Mouse (Mus musculus) CH12.LX (cell line): ENCODE measurements around the gene Gnat3. TPM values are rescaled to one million over a fixed set of nuclear protein-coding genes. Genes with fewer than 3 reads are reported as not detected.

ENCODE experiments used
- DNase-seq: peaks from one replicate; pipeline ENCODE4 v3.0.0-alpha.2; 2013; ENCODE audit errors: extremely low read depth
- H3K27ac ChIP-seq: 2 replicates; pipeline ENCODE4 v1.5.1; 2012; ENCODE audit warnings: low read depth, mild to moderate bottlenecking, control low read depth, moderate library complexity; ENCODE audit not compliant: insufficient read depth
- H3K27me3 ChIP-seq: replicated peaks from 2 replicates; pipeline ENCODE3; 2012; ENCODE audit warnings: inconsistent platforms
- H3K36me3 ChIP-seq, 2 experiments: replicated peaks in 1 of 2; 2 replicates each; pipeline versions ENCODE3 to v1.6.1; 2012; ENCODE audit warnings: inconsistent platforms in 1 of 2, low read length in 1 of 2, mild to moderate bottlenecking in 1 of 2, mixed read lengths in 1 of 2, moderate library complexity in 1 of 2; ENCODE audit not compliant: control insufficient read depth in 1 of 2, insufficient read depth in 1 of 2
- H3K4me1 ChIP-seq, 2 experiments: 2 replicates each; pipeline ENCODE4 v1.6.1; 2012; ENCODE audit warnings: inconsistent platforms in 1 of 2, moderate library complexity in 1 of 2; ENCODE audit not compliant: insufficient read depth in 2 of 2, control insufficient read depth in 1 of 2
- H3K4me2 ChIP-seq: 2 replicates; pipeline ENCODE4 v1.6.1; 2012; ENCODE audit warnings: low read depth, mild to moderate bottlenecking, control low read depth; ENCODE audit not compliant: poor library complexity, insufficient read depth, severe bottlenecking
- H3K4me3 ChIP-seq, 3 experiments: fragments of 150-350 bp in 1 of 3; sonication (generic) in 1 of 3; replicated peaks in 1 of 3; 2 replicates each; pipeline versions ENCODE3 to v1.5.1; 2011 to 2012; ENCODE audit warnings: low read depth in 2 of 3, low read length in 2 of 3, mild to moderate bottlenecking in 2 of 3, moderate library complexity in 2 of 3, control low read depth in 1 of 3, improper control_type of control experiment in 1 of 3, inconsistent platforms in 1 of 3, mixed read lengths in 1 of 3; ENCODE audit not compliant: poor library complexity in 1 of 3
- H3K79me2 ChIP-seq: replicated peaks from 2 replicates; pipeline ENCODE4 v1.6.1; 2012; ENCODE audit warnings: mild to moderate bottlenecking, moderate library complexity; ENCODE audit not compliant: control insufficient read depth, poor library complexity, insufficient read depth, severe bottlenecking; ENCODE audit errors: extremely low read depth
- H3K9ac ChIP-seq: 2 replicates; pipeline ENCODE4 v1.6.1; 2012; ENCODE audit warnings: low read depth, mild to moderate bottlenecking, control low read depth, moderate library complexity; ENCODE audit not compliant: insufficient read depth
- H3K9me3 ChIP-seq: replicated peaks from 2 replicates; pipeline ENCODE3; 2012; ENCODE audit warnings: low read length, inconsistent platforms, mixed read lengths
- CHD1 ChIP-seq: IDR thresholded peaks from 2 replicates; pipeline ENCODE4 v1.6.1; 2012; ENCODE audit warnings: low read depth, low read length, improper control_type of control experiment, inconsistent platforms
- CHD2 ChIP-seq: IDR thresholded peaks from 2 replicates; pipeline ENCODE4 v1.6.1; 2011; ENCODE audit warnings: low read length, improper control_type of control experiment
- CTCF ChIP-seq, 2 experiments: IDR thresholded peaks in 1 of 2; conservative IDR thresholded peaks in 1 of 2; 2 replicates each; pipeline ENCODE4 v1.5.1; 2011 to 2012; ENCODE audit warnings: low read depth in 2 of 2, low read length in 2 of 2, improper control_type of control experiment in 1 of 2, inconsistent platforms in 1 of 2, mild to moderate bottlenecking in 1 of 2, moderate library complexity in 1 of 2
- ELF1 ChIP-seq: IDR thresholded peaks from 2 replicates; pipeline ENCODE4 v1.6.1; 2014; ENCODE audit warnings: low read depth, mild to moderate bottlenecking, inconsistent platforms, low read length, improper control_type of control experiment
- EP300 ChIP-seq: IDR thresholded peaks from 2 replicates; pipeline ENCODE4 v1.6.1; 2011; ENCODE audit warnings: low read length, improper control_type of control experiment
- ETS1 ChIP-seq: conservative IDR thresholded peaks from 2 replicates; pipeline ENCODE4 v1.6.1; 2012; ENCODE audit warnings: low read depth, mild to moderate bottlenecking, inconsistent platforms, low read length, improper control_type of control experiment, moderate library complexity
- HCFC1 ChIP-seq: IDR thresholded peaks from 2 replicates; pipeline ENCODE4 v1.6.1; 2012; ENCODE audit warnings: low read depth, mild to moderate bottlenecking, inconsistent platforms, low read length, improper control_type of control experiment
- IRF4 ChIP-seq: IDR thresholded peaks from 2 replicates; pipeline ENCODE4 v1.6.1; 2014; ENCODE audit warnings: low read depth, mild to moderate bottlenecking, inconsistent platforms, low read length, improper control_type of control experiment
- JUND ChIP-seq: conservative IDR thresholded peaks from 2 replicates; pipeline ENCODE4 v1.6.1; 2011; ENCODE audit warnings: low read depth, low read length, improper control_type of control experiment
- KAT2A ChIP-seq: IDR thresholded peaks from 2 replicates; pipeline ENCODE4 v1.6.1; 2012; ENCODE audit warnings: low read length, improper control_type of control experiment, inconsistent platforms; ENCODE audit not compliant: insufficient replicate concordance
- MAFK ChIP-seq: IDR thresholded peaks from 2 replicates; pipeline ENCODE4 v1.6.1; 2011; ENCODE audit warnings: low read length, improper control_type of control experiment; ENCODE audit not compliant: insufficient replicate concordance
- MAX ChIP-seq: IDR thresholded peaks from 2 replicates; pipeline ENCODE4 v1.6.1; 2011; ENCODE audit warnings: low read length, improper control_type of control experiment
- MAZ ChIP-seq: IDR thresholded peaks from 2 replicates; pipeline ENCODE4 v1.6.1; 2012; ENCODE audit warnings: low read depth, mild to moderate bottlenecking, inconsistent platforms, low read length, improper control_type of control experiment, moderate library complexity
- MEF2A ChIP-seq: IDR thresholded peaks from 2 replicates; pipeline ENCODE4 v1.6.1; 2014; ENCODE audit warnings: low read depth, mild to moderate bottlenecking, inconsistent platforms, low read length, improper control_type of control experiment, borderline replicate concordance
- MYC ChIP-seq: IDR thresholded peaks from 2 replicates; pipeline ENCODE4 v1.6.1; 2011; ENCODE audit warnings: low read depth, mild to moderate bottlenecking, improper control_type of control experiment, low read length
- NRF1 ChIP-seq: IDR thresholded peaks from 2 replicates; pipeline ENCODE4 v1.6.1; 2014; ENCODE audit warnings: low read depth, mild to moderate bottlenecking, inconsistent platforms, low read length, improper control_type of control experiment, moderate library complexity
- PAX5 ChIP-seq: IDR thresholded peaks from 2 replicates; pipeline ENCODE4 v1.6.1; 2012; ENCODE audit warnings: low read length, inconsistent platforms, mixed read lengths
- POLR2A ChIP-seq: IDR thresholded peaks from 2 replicates; pipeline ENCODE4 v1.6.1; 2011; ENCODE audit warnings: low read depth, mild to moderate bottlenecking, improper control_type of control experiment, low read length
- RAD21 ChIP-seq: IDR thresholded peaks from 2 replicates; pipeline ENCODE4 v1.6.1; 2011; ENCODE audit warnings: low read depth, mild to moderate bottlenecking, low read length, improper control_type of control experiment, moderate library complexity
- SIN3A ChIP-seq: IDR thresholded peaks from 2 replicates; pipeline ENCODE4 v1.6.1; 2012; ENCODE audit warnings: low read length, improper control_type of control experiment, inconsistent platforms
- SMC3 ChIP-seq: IDR thresholded peaks from 2 replicates; pipeline ENCODE4 v1.6.1; 2011; ENCODE audit warnings: low read depth, low read length, improper control_type of control experiment
- UBTF ChIP-seq: IDR thresholded peaks from 2 replicates; pipeline ENCODE4 v1.6.1; 2012; ENCODE audit warnings: low read depth, mild to moderate bottlenecking, inconsistent platforms, low read length, improper control_type of control experiment, moderate library complexity
- ZC3H11A ChIP-seq: IDR thresholded peaks from 2 replicates; pipeline ENCODE4 v1.6.1; 2012; ENCODE audit warnings: low read depth, mild to moderate bottlenecking, inconsistent platforms, low read length, improper control_type of control experiment
- ZKSCAN1 ChIP-seq: IDR thresholded peaks from 2 replicates; pipeline ENCODE4 v1.6.1; 2012; ENCODE audit warnings: low read depth, inconsistent platforms, low read length, improper control_type of control experiment, borderline replicate concordance
- dilution Hi-C: fragments of 300-500 bp; cut with MboI; formaldehyde crosslinking; loops from 2 replicates; pipeline ENCODE4 v1.14.3; 2020; ENCODE audit warnings: low sequenced_read_pairs; ENCODE audit not compliant: extremely low pct_unique_long_range_greater_than_20kb, extremely low pct_ligation_motif_present
- in situ Hi-C: fragments of 300-500 bp; cut with MboI; formaldehyde crosslinking; loops from 3 replicates; pipeline ENCODE4 v1.14.3; 2019; ENCODE audit warnings: low sequenced_read_pairs, low pct_ligation_motif_present, low pct_unique_long_range_greater_than_20kb, mixed read lengths
- polyA plus RNA-seq: library from polyadenylated mRNA; unstranded; fragments of >175 nt; gene quantifications from 2 replicates; pipeline ENCODE4 v1.2.1, GENCODE M21; 2012; ENCODE audit warnings: low read depth; ENCODE audit not compliant: insufficient read length
- total RNA-seq, 2 experiments: library from RNA; depleted of rRNA; stranded (reverse); fragments of 300-350 nt in 1 of 2; fragments of >200 nt in 1 of 2; gene quantifications; 2 replicates each; pipeline ENCODE4 v1.2.3; 2012 to 2014

The Gnat3 gene
- total and polyA plus RNA-seq, 3 experiments, result 0.51 to 1.2 (median 0.57) TPM

- no peaks in the 10 kb centered on the region for H3K27me3 ChIP-seq
- no peak overlapping the region for H3K4me2 ChIP-seq
- H3K36me3 ChIP-seq, result no peaks in the 10 kb centered on the region
- no peaks in the 10 kb centered on the region for H3K9me3 ChIP-seq
- H3K79me2 ChIP-seq, result no peaks in the 10 kb centered on the region
- in situ Hi-C loops, result loop anchor here (10.0 kb wide), 1 partner anchor 170 kb away; no protein-coding TSS in a partner anchor
- H3K4me3 ChIP-seq, result no peak overlapping the region
- DNase-seq, result no peak
- H3K4me1 ChIP-seq, result peaks cover 3 to 49% of the 10 kb centered on the region in 2 experiments; a peak in 3 of 4 replicates
- H3K9ac ChIP-seq, result no peak overlapping the region
- H3K27ac ChIP-seq, result no peak overlapping the region
- TF ChIP-seq CHD2 (no peak), SIN3A (no peak), ZKSCAN1 (no peak), RAD21 (no peak), MAFK (peak; percentile 72), EP300 (peak; percentile 36; the same call in 1 of the 2 replicates), MEF2A (no peak), IRF4 (no peak)
- dilution Hi-C loops, result no loop called here
Measured at GRCm38 (mm10) chr5:18014209-18014829, 52.0 kb downstream of the Gnat3 start.

- H3K4me1 ChIP-seq, result no peaks in the 10 kb centered on the region
- no peak for TF ChIP-seq EP300
- peak; percentile 71 for TF ChIP-seq RAD21
- peak; percentile 55 for TF ChIP-seq SMC3
- no peak for TF ChIP-seq PAX5
- TF ChIP-seq KAT2A, result no peak
- TF ChIP-seq MAX, result no peak
- peak in 1 of 2 experiments; percentile 65; a peak in 2 of 4 replicates for TF ChIP-seq CTCF (conservative IDR thresholded peaks at IDR 0.05 in 1 of 2, IDR thresholded peaks at IDR 0.05 in 1 of 2; ENCODE audit: low read depth in 2 of 2, low read length in 2 of 2)
- TF ChIP-seq, all 38 proteins: peak for 3
- dilution Hi-C loops (no loop called here), in situ Hi-C loops (no loop called here)
- no peak overlapping the region for H3K9ac ChIP-seq
- no peak for DNase-seq
- H3K27me3 ChIP-seq, result no peaks in the 10 kb centered on the region
- no peak overlapping the region for H3K27ac ChIP-seq
- H3K9me3 ChIP-seq, result no peaks in the 10 kb centered on the region
- no peak overlapping the region for H3K4me3 ChIP-seq
- no peaks in the 10 kb centered on the region for H3K79me2 ChIP-seq
- no peaks in the 10 kb centered on the region for H3K36me3 ChIP-seq
- no peak overlapping the region for H3K4me2 ChIP-seq
Measured at GRCm38 (mm10) chr5:18023347-18023746, 61.0 kb downstream of the Gnat3 start.

- Histone ChIP-seq H3K4me1 (no peaks in the 10 kb centered on the region), H3K79me2 (no peaks in the 10 kb centered on the region), H3K27ac (no peak overlapping the region), H3K36me3 (no peaks in the 10 kb centered on the region), H3K9me3 (no peaks in the 10 kb centered on the region), H3K4me3 (no peak overlapping the region), H3K27me3 (no peaks in the 10 kb centered on the region), H3K9ac (no peak overlapping the region), H3K4me2 (no peak overlapping the region)
- no peak for DNase-seq
- TF ChIP-seq NRF1, result no peak
- TF ChIP-seq SIN3A, result no peak
- no peak for TF ChIP-seq CHD1
- no peak for TF ChIP-seq HCFC1
- no peak for TF ChIP-seq ZC3H11A
- TF ChIP-seq MYC, result no peak
- TF ChIP-seq MAZ, result no peak
- no peak for TF ChIP-seq KAT2A
- TF ChIP-seq MEF2A, result no peak
- no peak for TF ChIP-seq UBTF
- no peak for TF ChIP-seq JUND
- no peak for TF ChIP-seq POLR2A
- TF ChIP-seq IRF4, result no peak
- no peak for TF ChIP-seq CTCF (conservative IDR thresholded peaks at IDR 0.05 in 1 of 2, IDR thresholded peaks at IDR 0.05 in 1 of 2; ENCODE audit: low read depth in 2 of 2, low read length in 2 of 2)
- no peak for TF ChIP-seq RAD21
- TF ChIP-seq ETS1, result no peak
- no peak for TF ChIP-seq ELF1
- dilution Hi-C loops, result no loop called here
- in situ Hi-C loops, result no loop called here
Measured at GRCm38 (mm10) chr5:18027531-18027930, 65.2 kb downstream of the Gnat3 start.
